Mouse (Mus musculus) gastrocnemius, adult 18-20 months (tissue): Measurements from ENCODE around the gene Rhof. TPM values are rescaled to one million over a fixed set of nuclear protein-coding genes. Genes with fewer than 3 reads are reported as not detected.
A peak's percentile ranks its signal among the peaks of the same experiment; 100 is the strongest.

Experiments used
- DNase-seq: peaks from one replicate; pipeline ENCODE4 v3.0.0; 2021; ENCODE audit warnings: low spot score
- long read RNA-seq, 2 experiments: library from polyadenylated mRNA; stranded (forward); transcript quantifications; one replicate each; pipeline ENCODE4 v2.0.0; 2021
- total RNA-seq, 2 experiments: library from RNA; stranded (reverse); gene quantifications; 2 replicates each; pipeline ENCODE4 v1.2.3; 2021

Rhof gene
- under 1 TPM; 0.09 to 0.24 TPM for total RNA-seq
- long read RNA-seq, experiment 1, partial matches to known transcripts = 0 of 2 reads
- long read RNA-seq, experiment 1, other reads (novel, unspliced or antisense) = 2 of 2 reads
- long read RNA-seq, experiment 2, partial matches to known transcripts = 0 of 1 reads
- long read RNA-seq, experiment 2, other reads (novel, unspliced or antisense) = 1 of 1 reads

DNA sequence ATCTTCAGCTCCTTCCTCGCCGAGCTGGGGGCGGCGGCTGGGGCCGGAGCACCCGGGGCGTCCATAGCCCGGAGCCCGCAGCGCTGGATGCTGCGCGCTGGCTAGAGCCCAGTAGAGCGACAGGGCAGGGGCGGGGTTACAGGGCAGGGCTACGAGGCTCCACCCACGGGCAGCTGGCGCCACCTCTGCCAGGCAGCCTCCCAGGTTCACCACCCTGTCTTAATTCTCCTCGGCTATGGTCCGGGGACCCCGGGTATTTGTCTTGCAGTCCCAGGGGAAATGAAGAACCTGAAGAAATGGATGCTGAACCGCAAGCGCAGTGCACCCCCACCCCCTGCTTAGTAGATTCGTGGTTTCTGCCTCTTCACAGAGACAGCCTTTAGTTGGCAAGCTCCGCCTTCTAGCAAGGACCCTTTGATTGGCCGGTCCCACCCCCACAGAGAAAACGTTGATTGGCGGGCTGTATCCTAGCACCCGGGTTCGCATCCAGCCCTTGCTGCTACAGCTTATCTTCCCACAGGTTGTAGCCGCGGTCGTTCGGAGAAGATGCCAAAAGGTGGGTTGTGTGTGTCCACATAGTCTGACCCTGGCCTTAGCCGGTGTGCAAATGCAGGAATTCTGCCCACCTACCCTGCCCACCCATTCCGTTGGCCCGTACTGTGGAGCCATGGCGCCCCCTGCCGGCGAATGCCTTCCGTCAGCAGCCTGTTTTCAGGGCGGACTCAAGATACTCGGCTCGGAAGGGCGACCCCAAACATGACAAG, at the start of gene Rhof:
Gene Rhof, minus strand, starts transcription at position 385 of the 764 bp plus-strand sequence.
- DNase-seq = peak; percentile 82

DNA sequence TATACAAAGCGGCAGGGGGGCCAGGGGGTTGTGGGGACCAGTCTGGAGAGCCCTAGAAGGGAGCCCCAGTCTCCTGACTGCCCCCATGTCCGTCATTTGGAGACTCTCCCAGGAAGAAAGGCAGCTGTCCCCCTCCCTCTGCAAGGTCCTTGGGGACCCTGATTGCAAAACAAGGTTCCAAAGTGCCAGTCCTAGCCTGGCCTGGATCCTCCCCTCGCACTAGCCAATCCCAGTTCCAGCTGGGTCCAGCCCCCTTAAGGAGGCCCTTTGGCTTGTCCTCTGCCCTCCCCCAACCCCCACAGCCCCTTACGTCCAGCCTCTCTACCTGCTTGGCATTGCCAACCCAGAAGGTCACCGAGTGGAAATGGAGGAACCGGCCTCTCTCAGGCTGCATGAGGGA, 49.0 kb upstream of the Rhof start:
- no peak for DNase-seq

DNA sequence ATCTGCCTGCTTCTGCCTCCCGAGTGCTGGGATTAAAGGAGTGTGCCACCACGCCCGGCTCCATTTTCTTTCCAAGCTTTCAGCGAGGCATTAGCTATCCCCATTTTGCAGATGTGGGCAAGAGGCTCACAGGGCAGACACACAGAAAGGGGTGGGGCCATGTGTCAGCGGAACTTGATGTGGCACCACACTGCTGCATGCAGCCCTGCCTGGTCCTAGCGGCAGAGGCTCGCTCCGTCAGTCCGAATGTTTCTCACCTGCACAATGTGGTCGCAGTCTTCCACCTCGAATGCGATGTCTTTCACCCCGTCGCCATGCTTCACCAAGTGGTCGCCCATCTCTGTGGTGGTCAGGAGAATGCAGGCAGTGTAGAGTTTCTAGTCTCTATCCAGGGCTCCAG, 47.9 kb upstream of the Rhof start:
- no peak for DNase-seq

DNA sequence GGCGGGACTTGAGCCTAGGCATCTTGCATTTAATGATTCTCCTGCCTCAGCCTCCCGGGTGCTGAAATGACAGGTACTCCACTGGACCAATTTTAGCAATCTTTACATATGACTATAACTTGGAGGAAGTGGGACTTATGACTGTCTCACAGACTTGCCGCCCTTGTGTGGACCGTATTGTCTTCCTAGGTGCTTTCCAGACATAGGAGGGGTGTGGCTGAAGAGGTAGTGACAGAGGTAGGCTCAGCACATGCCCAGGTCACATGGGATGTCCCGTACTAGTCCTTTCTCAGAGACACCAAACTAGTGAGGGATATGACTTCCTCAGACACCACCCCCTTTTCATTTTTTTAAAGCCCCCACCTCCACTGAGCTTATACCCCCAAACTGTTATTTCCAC, 46.3 kb upstream of the Rhof start:
- DNase-seq = no peak

DNA sequence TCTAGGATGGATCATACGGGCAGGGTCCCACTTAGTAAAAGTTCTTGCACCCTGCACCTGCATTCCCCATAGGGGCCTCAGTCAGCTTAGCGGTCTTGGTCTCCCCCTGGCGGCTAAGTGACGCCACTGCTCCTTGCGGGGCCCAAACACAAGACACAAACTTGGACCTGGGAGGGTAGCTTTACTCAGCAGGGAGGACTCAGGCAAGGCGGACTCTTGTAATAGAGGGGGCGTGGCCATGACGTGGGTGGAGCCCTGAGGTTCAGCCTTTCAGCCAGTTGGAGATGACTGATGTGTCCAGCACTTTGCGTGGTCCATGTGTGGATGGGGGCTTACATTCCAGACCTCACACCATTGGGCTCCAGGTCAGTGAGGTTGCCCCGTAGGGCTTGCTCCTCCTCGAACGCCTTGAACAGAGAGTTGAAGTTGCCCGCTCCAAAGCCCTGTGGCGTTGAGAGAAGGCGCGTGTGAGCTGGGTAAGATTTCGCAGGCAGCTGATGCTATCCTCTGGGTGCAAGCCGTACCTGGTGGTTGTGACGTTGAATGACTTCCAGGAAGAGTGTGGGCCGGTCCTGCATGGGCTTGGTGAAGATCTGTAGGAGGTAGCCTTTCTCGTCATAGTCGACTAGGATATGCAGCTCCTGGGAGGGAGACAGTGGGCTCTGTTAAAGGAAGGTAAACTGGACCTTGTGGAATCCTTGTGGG, 39.3 kb upstream of the Rhof start:
- DNase-seq = peak; percentile 85

DNA sequence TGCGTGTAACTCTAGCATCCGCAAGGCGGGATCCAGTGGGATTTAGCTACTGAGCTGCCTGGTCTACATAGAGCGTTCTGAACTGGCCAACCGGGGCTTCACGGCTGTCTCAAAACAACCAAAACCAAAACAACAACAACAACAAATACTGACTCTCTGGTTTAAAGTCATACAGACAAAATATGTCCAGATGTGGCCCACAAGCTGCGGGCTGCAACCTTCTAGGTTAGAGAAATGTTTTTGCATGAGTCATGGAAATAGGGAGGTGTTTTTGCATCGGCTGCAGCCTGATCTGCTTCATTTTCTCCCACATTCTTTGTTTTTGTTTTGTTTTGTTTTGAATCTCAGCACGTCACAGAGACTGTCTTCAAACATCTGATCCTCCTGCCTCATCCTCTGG, 37.9 kb upstream of the Rhof start:
- DNase-seq = no peak

DNA sequence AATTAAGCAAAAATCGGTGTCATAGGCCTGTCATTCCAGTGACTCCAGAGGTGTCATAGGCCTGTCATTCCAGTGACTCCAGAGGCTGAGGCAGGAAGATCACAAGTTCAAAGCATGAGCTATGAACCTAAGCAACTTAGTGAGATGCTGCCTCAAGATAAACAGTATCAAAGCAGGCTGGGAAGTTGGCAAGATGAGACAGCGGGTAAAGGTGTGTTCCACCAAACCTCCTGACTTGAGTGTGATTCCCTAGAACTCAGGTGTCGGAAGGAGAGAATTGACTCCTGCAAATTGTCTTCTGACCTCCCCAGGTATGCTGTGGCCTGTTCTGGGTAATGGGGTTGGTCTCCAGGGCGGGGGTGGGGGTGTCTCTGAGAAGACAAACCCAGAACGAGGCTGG, 36.8 kb upstream of the Rhof start, which contains the start of gene Psmd9:
Gene Psmd9, plus strand, starts transcription at position 130 of the 400 bp plus-strand sequence.
- DNase-seq = no peak

DNA sequence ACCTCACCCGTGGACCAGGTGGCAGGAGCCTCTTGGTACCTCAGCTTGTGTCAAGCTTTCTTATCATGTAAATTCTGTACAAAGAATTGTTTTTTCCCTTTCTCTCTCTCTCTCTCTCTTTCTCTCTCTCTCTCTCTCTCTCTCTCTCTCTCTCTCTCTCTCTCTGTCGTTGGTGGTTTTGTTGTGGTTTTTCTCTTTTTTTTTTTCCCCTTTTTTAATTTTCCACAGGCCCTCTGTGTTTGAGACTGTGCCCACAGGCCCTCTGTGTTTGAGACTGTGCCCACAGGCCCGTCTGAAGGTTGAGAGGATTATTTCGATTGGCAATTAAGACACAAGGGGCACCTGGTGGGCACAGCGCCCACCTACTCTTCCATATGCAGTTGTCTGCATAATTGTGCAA, 35.1 kb upstream of the Rhof start:
- DNase-seq = no peak

DNA sequence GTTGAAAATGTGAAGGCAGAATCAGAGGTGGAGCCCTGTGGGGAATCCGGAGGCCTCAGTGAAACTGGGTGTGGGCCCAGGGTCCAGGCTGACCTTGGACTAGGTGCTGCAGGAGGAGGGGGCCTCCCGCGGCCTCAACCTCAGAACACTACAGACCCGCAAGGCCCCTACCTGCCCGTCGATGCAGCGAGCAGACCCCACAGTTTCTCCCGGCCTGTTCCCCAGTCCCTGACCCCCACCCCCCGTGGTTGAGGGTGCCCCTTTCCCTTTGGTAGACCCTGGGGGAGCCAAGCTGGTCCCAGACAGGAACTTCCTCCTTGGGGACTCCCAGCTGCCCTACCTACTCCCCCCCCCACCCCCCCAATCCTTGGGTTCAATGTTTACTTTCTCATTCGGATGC, 33.9 kb upstream of the Rhof start:
- no peak for DNase-seq

DNA sequence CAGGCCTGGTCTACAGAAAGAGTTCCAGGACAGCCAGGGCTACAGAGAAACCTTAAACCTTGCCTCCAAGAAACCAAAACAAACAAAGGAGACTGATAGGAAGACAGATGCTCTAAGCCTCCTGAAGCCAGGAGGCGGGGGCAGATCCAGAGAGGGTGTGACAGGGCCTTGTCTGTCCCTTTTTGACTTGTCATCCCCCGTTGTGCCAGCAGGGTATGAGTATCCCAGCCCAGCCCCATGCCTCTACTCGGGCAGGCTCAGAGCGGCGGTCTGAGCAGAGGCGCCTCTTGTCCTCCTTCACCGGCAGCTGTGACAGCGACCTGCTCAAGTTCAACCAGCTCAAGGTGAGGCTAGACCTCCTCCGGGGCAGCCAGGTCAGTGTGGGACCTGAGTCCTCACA, 30.4 kb upstream of the Rhof start:
- DNase-seq = no peak

DNA sequence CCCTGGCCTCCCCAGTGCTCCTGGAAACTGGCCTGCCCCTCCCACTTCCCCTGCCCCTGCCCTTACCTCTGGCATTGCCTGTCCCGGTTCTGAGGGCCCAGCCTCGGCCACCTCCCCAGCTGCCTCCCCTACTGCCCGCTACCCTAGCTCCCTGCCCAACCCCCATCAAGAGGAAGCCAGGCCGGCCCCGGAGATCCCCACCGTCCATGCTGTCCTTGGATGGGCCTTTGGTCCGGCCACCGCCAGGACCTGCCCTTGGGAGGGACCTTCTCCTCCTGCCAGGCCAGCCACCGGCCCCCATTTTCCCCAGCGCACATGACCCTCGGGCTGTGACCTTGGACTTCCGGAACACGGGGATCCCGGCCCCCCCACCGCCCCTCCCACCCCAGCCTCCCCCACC, 27.8 kb upstream of the Rhof start:
- no peak for DNase-seq

DNA sequence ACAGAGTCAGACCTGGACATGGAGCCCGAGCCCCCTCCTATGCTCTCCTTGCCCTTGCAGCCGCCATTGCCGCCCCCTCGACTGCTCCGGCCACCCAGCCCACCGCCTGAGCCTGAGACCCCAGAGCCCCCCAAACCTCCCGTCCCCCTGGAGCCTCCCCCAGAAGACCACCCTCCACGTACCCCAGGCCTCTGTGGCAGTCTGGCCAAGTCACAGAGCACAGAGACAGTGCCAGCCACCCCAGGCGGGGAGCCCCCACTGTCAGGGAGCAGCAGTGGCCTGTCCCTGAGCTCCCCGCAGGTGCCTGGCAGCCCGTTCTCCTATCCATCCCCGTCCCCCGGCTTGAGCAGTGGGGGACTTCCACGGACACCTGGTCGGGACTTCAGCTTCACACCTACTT, 27.4 kb upstream of the Rhof start:
- no peak for DNase-seq

DNA sequence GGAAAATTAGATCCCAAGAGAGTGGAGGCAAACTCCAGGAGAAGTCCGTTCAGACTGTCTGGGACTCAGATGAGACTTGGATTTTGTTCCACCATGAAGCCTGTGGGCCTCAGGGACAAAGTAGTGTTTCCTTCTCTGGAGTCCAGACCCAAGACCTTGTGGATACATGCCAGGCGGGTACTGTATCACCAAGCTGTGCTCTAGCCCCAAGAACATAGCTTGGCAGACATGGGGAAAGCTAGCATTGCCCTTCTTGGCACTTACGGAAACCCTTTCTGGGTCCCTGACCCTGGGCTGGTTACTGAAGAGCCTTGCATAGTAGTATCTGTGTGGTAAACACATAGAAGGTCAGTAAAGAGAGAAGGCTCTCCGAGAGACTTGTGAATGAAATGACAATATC, 27.0 kb upstream of the Rhof start:
- peak; percentile 68 for DNase-seq

DNA sequence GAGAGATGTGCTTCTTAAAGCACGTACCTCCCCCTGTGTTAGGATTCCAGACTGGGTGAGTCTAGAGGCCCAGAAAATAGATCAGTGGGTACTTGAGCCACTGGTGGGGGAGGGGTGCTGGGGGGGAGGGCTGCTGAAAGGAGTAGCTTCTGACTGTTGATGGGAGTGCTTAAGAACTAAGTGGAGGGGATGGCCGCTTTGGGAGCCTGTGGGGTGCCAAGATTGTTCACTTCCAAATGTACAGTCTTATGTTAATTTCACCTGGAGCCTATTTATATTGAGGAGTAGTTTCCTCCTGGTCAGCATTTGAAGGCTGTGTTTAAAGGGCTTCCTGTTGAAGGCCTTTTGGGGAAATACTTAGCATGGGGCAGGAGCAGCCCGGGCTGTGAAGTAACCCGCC, 25.5 kb upstream of the Rhof start:
- no peak for DNase-seq

DNA sequence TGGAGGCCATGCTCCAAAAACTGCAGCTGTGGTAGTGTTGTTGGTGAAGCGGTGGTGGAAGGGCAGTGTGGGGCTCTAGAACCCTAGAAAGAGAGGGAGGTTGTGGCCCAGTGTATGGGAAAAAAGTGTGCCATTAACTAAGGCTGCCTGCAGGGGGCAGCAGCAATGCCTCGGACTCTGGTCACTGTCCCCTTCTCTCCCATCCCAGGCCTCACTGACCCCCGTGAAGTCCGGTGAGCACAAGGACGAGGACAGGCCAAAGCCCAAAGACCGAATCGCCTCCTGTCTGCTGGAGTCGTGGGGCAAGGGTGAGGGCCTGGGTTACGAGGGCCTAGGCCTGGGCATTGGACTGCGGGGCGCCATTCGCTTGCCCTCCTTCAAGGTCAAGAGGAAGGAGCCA, 24.3 kb upstream of the Rhof start:
- no peak for DNase-seq

DNA sequence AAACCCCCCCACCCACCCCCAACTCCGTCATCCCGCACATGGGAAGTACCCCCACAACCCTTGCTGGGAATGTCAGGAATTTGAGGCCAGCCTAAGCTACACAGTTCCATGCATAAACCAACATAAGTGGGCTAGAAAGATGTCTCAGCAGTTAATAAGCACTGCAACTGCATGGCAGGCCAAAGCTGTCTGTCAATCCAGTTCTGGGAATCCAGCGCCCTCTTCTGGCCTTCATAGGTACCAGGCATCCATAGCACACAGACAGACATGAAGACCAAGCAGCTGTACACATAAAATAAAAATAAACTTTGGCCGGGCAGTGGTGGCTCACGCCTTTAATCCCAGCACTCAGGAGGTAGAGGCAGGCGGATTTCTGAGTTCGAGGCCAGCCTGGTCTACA, 22.9 kb upstream of the Rhof start:
- DNase-seq = peak; percentile 75

DNA sequence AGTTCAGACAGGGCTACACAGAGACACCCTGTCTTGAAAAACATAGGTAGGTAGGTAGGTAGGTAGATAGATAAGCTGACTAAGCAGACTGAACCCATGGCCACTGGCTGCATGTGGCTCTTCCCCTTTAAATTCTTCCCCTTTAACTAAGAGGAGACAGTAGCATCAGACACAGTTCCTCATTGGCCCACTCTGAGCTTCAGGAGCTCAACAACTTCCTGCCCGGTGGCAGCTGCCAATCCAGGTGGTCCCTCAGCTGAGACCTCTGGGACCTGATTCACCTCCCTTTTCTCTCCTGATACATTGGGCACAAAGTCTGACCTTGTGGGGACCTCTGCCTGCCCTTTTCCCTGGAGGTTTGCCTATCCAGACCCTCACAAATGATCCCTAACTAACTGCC, 20.4 kb upstream of the Rhof start:
- no peak for DNase-seq

DNA sequence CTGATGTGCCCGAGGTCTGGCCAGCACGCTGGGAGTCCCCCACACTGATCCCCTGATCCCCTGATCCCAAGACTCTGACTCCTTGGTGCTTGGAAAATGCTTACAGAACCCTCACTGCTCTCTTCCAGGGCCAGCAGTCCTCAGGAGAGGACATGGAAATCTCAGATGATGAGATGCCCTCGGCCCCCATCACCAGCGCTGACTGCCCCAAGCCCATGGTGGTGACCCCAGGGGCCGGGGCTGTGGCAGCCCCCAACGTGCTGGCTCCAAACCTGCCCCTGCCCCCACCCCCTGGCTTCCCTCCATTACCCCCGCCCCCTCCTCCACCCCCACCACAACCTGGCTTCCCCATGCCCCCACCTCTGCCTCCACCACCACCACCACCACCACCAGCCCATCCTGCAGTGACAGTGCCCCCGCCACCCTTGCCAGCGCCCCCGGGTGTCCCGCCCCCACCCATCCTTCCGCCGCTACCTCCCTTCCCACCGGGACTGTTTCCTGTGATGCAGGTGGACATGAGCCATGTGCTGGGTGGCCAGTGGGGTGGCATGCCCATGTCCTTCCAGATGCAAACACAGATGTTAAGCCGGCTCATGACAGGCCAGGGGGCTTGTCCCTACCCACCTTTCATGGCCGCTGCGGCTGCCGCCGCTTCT, 19.3 kb upstream of the Rhof start:
- DNase-seq = no peak

DNA sequence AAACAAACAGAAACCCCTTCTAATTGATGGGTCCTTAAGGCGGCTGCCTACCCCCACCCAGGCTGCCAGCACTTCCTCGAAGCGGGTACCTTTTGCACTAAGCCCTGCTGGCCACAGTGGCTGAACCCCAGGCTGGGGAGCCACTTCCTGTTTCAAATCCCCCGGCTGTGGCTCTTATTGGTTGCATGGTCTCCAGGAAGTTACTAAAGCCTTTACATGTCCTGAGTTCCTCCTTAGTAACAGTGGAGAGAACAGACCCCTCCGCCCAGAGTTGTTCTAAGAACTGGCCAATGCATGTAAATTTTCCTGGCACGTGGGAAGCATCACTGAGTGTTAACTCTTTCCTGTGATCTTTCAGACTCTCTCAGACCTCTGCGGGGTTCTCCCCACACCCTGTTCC, 18.6 kb upstream of the Rhof start:
- DNase-seq = no peak

DNA sequence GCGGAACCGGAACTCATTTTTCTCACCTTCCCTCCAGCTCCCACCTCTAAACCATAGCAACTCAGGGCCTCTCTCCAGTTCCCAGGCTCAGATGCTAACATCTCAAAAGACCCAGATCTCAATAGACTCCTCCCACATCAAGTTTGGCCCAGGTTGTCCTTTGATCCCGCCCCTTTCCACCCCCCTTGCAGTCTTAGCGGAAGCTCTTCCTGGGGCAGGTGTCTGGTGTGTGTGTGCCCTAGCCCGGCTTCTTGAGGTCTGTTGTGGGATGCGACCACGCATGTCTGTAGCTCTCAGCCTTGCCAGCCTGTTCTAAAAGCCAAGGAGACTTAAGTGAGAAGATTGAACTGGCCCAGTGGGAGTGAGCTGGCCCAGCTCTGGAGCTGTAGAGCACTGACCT, 18.1 kb upstream of the Rhof start:
- no peak for DNase-seq

DNA sequence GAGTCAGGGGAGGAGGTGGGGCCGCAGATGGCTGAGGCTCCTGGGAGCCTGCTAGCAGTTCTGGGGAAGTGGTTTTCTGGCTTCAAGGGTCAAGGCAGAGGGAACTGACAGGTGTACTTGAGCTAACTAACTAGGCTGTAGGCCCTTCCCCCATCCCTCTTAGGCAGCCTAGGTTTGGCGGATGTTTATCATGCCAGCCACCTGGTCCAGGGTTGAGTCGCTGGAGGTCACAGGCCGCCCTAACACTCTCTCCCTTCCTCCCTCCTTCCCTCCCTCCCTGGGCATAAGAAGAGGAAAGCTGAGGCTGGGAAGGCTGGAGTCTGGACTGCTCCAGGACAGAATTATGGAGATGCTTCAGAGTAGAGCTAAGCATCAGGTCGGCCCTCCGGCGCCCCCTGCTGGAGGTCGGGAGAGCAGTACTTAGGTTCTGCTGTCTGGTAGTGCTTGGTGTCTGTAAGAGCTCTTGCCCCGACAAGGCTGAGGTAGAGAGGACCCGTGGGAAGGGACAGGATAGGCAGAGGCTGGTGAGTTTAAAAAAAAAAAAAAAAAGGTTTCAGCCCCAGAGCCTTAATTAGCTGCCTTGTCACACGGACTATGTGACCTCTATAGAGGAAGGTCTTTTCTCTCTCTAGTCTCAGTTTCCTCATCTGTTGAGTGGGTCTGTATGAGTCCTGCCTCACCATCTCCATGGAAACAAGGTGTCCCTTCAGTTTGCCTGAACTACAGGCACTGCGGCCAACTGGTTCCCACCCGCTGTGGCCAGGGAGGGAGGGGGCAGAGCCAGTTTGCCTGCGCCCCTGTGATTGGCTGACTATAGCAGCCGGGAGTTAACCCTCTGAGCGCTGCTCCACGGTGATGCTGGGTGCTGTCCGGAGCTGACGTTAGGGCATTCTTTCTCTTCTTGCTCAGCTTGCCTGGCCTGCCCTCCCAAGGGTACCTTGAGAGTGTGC, 17.2 kb upstream of the Rhof start:
- DNase-seq = peak; percentile 90
